Mouse (Mus musculus) layer of hippocampus, adult 2 months (tissue): Measurements from ENCODE around the gene Olfr695. TPM values are rescaled to one million over a fixed set of nuclear protein-coding genes. Genes with fewer than 3 reads are reported as not detected.

ENCODE experiments used
- DNase-seq, 2 experiments: peaks; one replicate each; pipeline ENCODE4 v3.0.0; 2022; ENCODE audit warnings: low spot score in 2 of 2
- H3K27ac ChIP-seq: fragments of 200-600 bp; 2 replicates; pipeline ENCODE4 v1.8.1; 2022
- H3K4me3 ChIP-seq: fragments of 200-600 bp; 2 replicates; pipeline ENCODE4 v1.8.1; 2022; ENCODE audit warnings: mild to moderate bottlenecking
- CTCF ChIP-seq: fragments of 200-600 bp; conservative IDR thresholded peaks from 2 replicates; pipeline ENCODE4 v1.8.1; 2022; ENCODE audit warnings: antibody characterized with exemption, mild to moderate bottlenecking, moderate library complexity
- total RNA-seq, 2 experiments: library from RNA; stranded (reverse); gene quantifications; 2 replicates each; pipeline ENCODE4 v1.2.3; 2021

The Olfr695 gene
- total RNA-seq, 2 experiments from 2014 or later, result not detected

DNA sequence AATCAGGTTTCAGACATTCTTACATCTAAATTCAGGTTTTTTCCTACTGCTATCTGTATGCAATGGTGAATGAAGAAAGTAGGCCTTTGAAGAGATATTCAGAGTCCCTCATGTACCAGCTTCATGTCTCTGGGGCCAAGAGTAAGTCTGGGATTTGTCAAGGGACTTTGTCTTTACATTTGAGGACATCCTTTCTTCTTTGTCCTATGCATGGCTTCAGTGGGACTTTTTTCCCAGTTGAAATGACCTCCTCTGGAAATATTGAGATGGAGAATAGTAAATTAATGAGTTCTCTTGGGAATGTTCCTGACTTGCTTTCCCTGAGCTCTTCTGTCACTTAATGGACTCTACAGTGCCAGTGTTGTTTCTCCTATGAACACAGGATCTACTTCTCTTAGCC, 35.7 kb downstream of the Olfr695 start, which contains the start of gene Olfr693:
Gene Olfr693 (minus strand): TSS at position 101 of the 400 bp plus-strand sequence.
- TF ChIP-seq CTCF, result no peak
- Histone ChIP-seq H3K27ac (no peak within 1 kb of the TSS), H3K4me3 (no peak within 1 kb of the TSS)
- no peak for DNase-seq

Other genes starting within 250 kb of the Olfr695 start
- gene Olfr693, start 35.8 kb downstream of the Olfr695 start, total RNA-seq, result not detected
- not detected for gene Olfr694, start 24.6 kb downstream of the Olfr695 start, total RNA-seq
- not detected for gene Olfr697, start 26.0 kb upstream of the Olfr695 start, total RNA-seq
- gene Olfr698, start 39.0 kb upstream of the Olfr695 start, total RNA-seq, result not detected
- gene Olfr699, start 76.8 kb upstream of the Olfr695 start, total RNA-seq, result not detected
- not detected for gene Olfr700, start 92.4 kb upstream of the Olfr695 start, total RNA-seq
- gene Olfr701, start 97.7 kb upstream of the Olfr695 start, total RNA-seq, result not detected
- gene Olfr702, start 117.5 kb upstream of the Olfr695 start, total RNA-seq, result not detected
- gene Olfr703, start 127.0 kb upstream of the Olfr695 start, total RNA-seq, result not detected
- gene Olfr704, start 146.8 kb upstream of the Olfr695 start, total RNA-seq, result not detected
- gene Olfr705, start 160.5 kb upstream of the Olfr695 start, total RNA-seq, result not detected
- gene Olfr706, start 171.8 kb upstream of the Olfr695 start, total RNA-seq, result not detected
- not detected for gene Olfr707, start 184.8 kb upstream of the Olfr695 start, total RNA-seq
- not detected for gene Olfr1532-ps1, start 191.6 kb upstream of the Olfr695 start, total RNA-seq
- not detected for gene Olfr709-ps1, start 215.8 kb upstream of the Olfr695 start, total RNA-seq
- gene Olfr710, start 231.9 kb upstream of the Olfr695 start, total RNA-seq, result not detected
- gene Olfr6, start 247.5 kb upstream of the Olfr695 start, total RNA-seq, result under 1 TPM in 1 of 2 experiments, not detected in 1; 0.08 TPM